Mouse (Mus musculus) thymus, adult 18-20 months (tissue): ENCODE data around the gene Nln.

Experiments
- DNase-seq, 2 experiments: peaks; one replicate each; pipeline ENCODE4 v3.0.0; 2022; ENCODE audit warnings: mixed read lengths in 2 of 2

Gene Nln

DNA sequence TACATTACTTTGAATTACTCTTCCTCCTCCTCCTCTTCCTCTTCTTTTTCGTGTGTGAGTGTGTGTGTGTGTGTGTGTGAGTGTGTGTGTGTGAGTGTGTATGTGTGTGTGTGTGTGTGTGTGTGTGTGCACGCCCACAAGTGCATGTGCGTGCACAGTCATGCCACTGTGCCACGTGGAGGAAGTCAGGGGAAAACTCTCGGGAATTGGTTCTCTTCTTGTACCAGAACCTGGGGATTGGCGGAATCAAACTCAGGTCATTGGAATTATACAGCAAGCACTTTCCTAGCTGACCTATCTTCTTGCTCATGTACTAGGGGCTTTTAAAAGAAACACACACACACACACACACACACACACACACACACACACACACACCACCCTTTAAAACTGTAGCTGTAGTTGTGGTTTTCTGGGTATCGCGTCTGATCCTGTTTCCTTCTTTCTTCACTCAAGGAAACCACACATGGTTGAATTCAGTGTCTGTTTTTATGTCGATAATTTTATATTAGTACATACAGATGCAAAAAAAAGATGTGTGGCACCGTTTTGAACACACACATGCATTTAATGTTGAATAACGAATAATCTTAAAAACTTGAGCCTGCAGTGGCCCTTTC, 97.1 kb downstream of the Nln start:
- DNase-seq = no peak

DNA sequence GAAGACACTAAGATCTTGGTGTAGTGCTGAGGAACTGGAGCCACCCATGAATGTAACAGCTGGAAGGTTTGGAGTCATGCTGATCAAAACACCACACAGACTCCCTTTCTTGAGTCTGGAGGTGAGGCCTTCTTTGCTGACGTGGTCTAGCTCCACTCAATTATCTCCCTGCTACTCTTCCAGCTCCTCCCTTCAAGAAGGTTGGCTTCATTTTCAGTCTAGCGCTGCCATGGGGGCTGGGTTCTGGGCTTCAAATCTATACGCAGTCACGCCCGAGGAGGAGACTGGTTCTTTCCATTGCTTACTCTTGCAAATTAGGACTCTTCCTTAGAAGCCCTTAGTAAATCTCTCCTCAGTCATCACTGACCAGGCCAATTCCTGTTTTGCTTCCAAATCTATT, 98.1 kb downstream of the Nln start:
- DNase-seq = no peak

DNA sequence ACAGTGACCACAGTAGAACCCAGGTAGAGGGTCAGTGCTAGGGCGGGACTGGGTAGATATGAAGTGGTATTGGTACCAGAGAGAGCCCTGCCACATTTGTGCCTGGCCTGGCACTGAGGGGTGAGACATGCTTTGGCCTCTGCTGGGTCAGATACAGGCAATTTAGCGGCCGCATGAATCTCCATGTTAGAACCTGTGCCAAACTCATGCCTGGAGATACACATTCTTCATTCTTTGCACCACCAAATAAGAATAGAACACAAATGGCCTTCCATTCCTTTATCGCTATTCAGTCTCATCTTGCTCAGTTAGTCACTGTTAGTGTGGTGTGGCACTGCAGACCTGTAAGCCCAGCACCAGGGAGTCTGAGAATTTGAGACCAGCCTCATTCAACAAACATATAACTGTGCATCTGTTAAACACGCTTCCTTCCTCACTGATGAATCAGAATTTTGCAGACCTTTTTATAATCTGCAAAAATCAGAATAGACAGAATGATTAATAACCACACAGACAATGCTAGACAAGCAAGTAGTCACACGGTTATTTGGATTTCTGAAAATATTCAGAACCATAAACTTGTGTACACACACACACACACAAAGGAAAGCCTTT, 104.1 kb downstream of the Nln start:
- no peak for DNase-seq

DNA sequence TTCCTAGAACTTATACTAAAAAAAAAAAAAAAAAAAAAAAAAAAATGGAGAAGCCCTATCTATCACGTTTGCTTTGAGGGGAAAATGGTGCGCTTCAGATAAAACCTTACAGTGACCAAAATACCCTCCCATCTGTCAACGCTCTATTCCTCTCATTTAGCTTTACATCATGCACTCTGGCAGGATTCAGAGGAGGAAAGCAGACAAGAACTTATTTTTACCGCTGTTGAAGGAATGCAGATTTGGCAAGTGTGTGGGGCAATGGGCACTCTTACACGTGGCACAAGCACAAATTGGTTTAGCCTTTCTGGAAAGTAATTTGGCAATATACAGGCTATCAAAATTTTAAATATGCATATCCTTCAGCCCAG, 115.3 kb downstream of the Nln start:
- DNase-seq = no peak

DNA sequence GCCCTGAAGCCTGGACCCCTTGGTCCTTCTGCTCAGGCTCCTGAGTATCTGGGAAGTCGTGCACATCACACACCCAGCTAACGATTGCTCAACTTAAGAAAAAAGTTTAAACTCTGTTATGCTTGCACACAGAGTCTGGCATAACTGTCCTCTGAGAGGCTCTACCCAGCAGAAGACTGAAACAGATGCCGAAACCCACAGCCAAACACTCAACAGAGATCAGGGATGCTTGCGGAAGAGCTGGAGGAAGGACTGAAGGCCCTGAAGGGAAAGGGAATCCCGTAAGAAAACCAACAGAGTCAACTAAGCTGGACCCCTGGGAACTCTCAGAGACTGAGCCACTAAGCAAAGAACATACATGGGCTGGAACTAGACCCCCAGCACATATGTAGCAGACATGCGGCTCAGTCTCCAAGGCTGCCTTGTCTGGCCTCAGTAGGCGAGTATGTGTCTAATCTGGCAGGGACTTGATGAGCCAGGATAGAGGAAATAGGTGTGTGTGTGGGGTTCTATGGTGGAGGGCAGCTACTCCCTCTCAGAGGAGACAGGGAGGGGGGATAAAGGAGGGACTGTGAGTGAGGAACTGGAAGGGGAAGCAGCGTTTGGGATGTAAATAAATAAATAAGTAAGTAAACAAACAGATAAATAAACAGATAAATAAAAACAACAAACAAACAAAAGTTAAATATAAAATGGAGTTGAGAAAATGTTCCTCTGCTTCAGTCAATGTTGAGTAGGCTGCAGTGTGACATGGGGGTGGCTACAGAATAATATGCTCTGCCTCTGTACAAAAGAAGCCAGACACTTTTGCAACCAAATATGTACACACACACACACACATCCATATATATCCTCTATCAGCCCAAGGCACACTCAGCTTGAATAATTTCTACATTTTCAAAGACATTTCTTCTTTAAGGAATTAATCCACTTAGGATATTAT, 116.0 kb downstream of the Nln start:
- no peak for DNase-seq

DNA sequence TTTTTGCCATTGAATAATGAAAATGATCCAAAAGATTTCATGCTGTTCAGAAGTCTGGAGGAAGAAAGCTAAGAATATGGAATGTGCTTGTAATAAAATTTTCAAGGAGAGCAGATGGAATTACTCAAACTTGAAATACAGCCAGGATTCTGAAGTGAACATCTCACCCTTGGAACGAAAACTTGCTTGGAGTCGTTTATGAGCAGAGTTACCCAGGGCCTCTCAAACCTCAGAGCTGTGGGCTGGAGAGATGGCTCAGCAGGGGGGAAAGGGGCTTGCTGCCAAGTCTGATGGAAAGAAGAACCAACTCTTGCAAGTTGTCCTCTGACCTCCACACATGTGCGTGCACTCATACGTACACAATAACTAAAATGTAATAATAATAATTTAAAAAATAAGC, 122.8 kb downstream of the Nln start:
- DNase-seq = no peak

DNA sequence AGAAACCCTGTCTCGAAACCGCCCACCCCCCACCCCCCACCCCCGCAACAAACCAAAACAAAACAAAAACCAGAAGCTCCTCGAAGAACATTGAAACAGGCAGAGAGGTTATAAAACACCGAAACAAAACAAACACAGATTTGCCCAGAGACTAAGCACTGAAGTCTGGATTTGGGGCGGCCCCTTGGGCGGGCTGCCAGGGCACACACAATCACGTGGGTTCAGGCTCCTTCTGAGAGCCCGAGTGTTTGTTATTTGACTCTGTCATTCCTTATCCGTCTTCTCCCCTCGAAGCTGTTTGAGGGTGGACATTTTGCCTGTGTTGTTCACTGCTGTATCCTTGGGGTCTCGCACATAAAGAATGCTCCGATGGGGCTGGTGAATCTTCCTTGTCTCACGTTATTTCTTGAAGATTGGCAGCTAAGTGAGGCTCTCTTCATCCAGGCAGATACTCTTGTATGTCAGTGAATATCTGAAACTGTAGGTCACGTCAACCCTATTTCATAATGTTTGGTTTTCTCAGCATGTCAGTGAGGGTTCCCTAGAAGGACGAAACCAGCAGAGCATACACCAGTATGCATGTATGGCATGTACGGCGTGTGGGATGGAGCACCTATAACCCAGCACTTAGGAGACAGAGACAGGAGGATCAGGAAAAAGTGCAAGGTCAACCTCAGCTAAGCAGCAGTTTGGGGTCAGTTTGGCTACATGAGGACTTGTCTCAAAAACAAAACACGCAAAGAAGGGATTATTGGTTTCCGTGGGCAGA, 123.7 kb downstream of the Nln start:
- DNase-seq = no peak

DNA sequence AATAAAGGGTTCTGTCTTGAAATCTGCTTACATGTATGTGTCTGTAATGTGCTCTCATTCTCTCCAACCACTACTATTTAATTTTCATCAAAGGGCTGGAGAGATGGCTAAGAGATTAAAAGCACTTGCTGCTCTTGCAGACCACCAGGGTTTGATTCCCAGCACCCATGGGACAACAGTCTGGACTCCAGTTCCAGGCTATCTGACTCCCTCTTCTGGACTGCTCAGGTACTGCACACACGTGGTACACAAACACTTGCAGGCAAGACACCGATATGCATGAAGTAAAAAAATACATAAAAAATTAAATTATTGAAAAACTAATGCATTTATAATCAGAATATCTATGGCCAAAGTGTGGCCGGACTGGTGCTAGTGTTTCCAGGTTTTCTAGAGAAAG, 127.0 kb downstream of the Nln start:
- no peak for DNase-seq

DNA sequence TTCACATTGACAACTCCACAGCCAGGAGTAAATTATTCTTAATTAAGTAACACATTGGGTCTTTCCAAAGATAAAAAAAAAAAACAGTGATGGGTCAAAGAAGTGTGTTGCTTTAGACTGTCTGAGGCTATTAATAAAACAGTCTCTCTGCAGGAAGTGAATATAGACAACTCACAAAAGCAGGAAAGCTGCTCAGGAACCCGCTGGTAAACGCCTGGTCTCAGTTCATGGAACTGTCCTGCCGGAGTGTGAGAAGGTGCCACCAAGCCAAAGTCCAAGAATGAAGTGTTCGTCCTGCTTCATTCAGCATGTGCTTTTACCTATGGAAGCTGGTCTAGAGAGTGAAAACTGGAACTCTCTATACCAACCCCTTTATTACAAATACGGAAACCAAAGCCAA, 129.0 kb downstream of the Nln start:
- no peak for DNase-seq

DNA sequence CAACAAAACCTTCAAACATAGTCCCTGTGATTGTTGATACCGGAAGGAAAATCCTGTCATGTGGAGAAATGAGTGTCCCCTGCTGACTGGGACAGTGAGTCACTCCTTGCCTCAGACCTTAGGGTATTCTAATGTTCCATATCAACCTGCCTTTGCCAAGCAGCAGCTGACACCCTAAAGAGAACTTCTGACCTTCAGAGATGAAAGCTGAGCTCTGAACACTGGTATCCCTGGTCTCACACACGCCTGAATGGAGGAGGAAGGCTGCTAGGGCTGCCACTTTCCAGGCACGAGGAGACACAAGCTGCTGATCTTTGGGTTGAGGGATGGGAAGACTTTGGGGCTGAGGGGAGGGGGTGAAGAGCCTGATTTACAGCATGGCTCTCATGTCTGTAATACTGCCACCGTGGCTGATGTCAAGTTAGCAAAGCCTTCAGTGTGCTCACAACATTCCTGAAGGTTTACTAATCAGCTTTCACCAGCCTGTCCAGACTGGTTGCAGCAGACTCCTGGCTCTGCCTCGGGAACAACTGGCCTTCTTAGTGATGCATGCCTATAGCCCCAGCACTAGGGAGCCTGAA, 131.0 kb downstream of the Nln start:
- DNase-seq = no peak

DNA sequence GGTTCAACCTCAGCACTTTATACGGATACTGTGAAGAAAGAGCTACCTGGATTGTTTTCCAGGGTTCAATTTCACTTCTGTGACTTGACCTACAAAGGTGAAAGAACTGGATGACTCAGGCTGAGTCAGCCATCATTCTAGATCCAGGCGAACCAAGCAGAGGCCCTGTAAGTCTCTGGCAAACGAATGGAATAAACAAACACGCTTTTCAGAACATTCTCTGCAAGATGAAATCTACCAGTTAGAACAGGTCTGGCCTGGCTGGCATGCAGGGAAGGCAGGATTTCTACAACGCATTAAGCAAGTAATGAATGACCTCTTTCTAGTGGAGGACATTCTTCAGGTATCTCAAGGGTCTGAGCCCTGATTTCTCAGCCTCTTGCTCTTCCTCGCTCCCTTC, 131.6 kb downstream of the Nln start:
- DNase-seq = no peak

DNA sequence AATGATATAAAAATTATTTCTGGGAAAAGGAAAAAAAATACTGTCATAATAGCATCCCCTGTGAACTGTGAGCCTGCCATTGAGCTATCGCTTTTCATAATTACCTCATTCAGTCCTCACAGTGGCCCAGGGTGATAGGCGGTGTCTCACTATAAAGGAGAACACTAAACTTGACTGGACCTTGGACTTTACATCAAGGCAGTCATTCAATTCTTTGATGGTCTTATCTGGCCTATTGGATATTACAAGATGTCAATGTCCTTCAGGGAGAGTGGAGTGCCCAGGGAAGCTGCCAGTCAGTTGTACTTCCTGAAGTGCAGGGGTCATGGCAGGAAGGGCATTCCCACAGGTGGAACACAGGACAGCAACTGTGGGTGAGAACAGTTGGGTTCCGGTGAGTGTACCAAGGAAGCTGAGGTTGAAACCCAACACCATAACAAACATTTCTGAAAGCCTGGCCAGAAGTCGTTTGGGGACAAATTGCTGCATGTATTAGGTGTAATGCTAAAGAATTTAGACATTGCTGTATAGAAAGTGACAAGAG, 133.2 kb downstream of the Nln start:
- DNase-seq = no peak

DNA sequence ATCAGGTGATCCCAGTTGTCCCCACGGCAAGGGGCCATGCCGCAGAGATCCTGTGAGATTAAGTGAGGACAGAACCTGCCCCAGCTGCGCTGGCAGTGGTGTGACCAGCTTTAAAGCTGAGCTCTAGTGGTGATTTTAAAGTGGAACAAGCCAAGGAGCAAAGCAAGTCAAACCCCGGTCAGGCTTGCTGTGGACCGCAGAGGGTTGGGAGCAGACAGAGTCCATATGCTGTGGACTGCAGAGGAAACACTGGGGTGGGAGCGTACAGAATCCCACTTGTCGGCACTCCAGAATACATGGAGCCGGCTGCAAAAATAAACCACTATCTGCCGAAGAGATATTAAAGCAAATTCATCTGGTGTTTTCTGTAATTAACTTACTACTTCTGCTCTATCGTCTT, 134.3 kb downstream of the Nln start:
- DNase-seq = no peak

DNA sequence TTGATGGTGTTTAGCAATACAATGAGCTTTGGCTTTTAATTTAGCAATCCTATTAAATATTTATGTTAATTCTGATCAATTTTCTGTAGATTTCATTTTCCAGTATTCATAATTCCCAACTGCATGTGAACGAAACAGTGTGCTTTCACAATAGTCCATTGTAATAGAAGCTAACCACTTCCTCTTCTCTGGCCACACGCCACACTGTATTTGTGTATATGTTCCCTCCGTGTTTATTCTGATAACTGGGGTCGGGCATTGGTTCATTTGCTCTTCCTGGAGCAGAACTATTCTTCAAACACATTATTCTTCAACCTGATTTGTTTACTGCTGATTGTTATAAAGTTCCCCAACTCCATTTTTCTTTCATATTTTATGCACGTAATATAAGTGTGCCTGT, 135.4 kb downstream of the Nln start:
- DNase-seq = no peak
